Mouse (Mus musculus) layer of hippocampus, adult 6 months (tissue): ENCODE data around the gene Cuedc2. TPM values are rescaled to one million over a fixed set of nuclear protein-coding genes. Genes with fewer than 3 reads are reported as not detected.

Experiments used
- long read RNA-seq, 2 experiments: library from polyadenylated mRNA; unstranded; transcript quantifications; one replicate each; pipeline ENCODE4 v2.0.0; 2019 to 2020
- microRNA-seq: library from miRNA; unstranded; fragments of <30 nt; microRNA quantifications from one replicate; pipeline ENCODE4 v1.2.0, GENCODE M21; 2020
- polyA plus RNA-seq: library from polyadenylated mRNA; unstranded; fragments of <200 nt; fragmentation: Nextera tagmentation; gene quantifications from 2 replicates; pipeline ENCODE4 v1.2.3, GENCODE M21; 2021

The Cuedc2 gene
- 320 and 344 TPM in 2 replicates for polyA plus RNA-seq
- long read RNA-seq, experiment 1, transcript Cuedc2-211 (9 exons, 999 nt), result minor isoform, 43 of 316 reads
- long read RNA-seq, experiment 1, transcript Cuedc2-203 (9 exons, 1,790 nt), result minor isoform, 34 of 316 reads
- long read RNA-seq, experiment 1, transcript Cuedc2-201 (9 exons, 1,833 nt), result major isoform, 78 of 316 reads
- long read RNA-seq, experiment 1, partial matches to known transcripts, result 23 of 316 reads
- long read RNA-seq, experiment 1, other reads (novel, unspliced or antisense), result 136 of 316 reads
- long read RNA-seq, experiment 2, transcript Cuedc2-201 (9 exons, 1,833 nt), result major isoform, 103 of 398 reads
- long read RNA-seq, experiment 2, transcript Cuedc2-202 (10 exons, 1,941 nt), result minor isoform, 5 of 398 reads
- long read RNA-seq, experiment 2, transcript Cuedc2-211 (9 exons, 999 nt), result minor isoform, 35 of 398 reads
- long read RNA-seq, experiment 2, transcript Cuedc2-203 (9 exons, 1,790 nt), result minor isoform, 51 of 398 reads
- long read RNA-seq, experiment 2, partial matches to known transcripts, result 47 of 398 reads
- long read RNA-seq, experiment 2, other reads (novel, unspliced or antisense), result 149 of 398 reads

GRCm38 (mm10) chr19:46338331-46338936 lies at the start of gene Cuedc2:
Gene Cuedc2 (minus strand): TSS chr19:46338702.

GRCm38 (mm10) chr19:46350168-46350932 lies 11.8 kb upstream of the Cuedc2 start, which contains the start of gene 2310034G01Rik:
Gene 2310034G01Rik (minus strand): TSS chr19:46350302.

GRCm38 (mm10) chr19:46328081-46329030 lies 10.1 kb downstream of the Cuedc2 start, which contains the start of gene Fbxl15:
Gene Fbxl15 (plus strand): TSS chr19:46328184.

GRCm38 (mm10) chr19:46326756-46327305 lies 11.7 kb downstream of the Cuedc2 start, which contains the start of gene Psd:
Gene Psd (minus strand): TSS chr19:46327156.

DNA sequence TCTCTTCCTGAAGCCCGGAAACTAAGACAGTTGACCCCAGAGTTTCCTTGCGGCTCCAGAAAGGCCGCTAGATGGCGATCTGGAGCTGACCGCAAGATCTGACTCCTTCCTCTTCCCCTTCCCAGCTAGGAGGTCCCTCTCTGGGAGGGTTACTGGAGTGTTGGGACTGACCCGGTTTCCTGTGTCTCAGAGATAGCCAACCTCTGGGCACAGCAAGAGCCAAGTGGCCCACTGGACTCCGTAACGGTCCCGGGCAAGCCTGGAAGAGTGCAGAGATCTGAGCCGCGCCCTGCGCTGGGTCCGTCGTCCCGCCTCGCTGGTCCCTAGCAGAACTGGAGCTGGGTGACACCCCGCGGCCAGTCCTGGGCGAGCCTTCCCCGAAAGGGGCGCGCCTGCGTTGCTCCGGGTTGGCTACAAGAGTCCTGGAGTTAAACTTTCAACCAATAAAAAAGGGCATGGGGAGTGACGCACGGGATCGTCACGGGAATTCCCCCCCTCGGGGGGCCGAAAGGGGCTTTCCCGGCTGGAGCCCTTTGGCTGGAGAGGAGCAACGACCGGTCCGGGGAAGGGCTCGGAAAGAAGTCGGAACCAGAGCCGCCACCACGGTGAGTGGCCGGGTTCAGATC lies 34.2 kb downstream of the Cuedc2 start, which contains the start of gene Nfkb2:
Gene Nfkb2 (plus strand): TSS at position 105 of the 626 bp plus-strand sequence.

Small RNA genes within 50 kb of the gene (microRNA-seq; reads per million reads assigned to microRNA genes)
- 6.2 reads per million, percentile 23 among the genes with 10 or more reads in this experiment for gene Mir146b

Other genes starting within 250 kb of the Cuedc2 start
- not detected in 2 replicates for gene Elovl3, start 206.8 kb downstream of the Cuedc2 start, polyA plus RNA-seq
- not detected in 2 replicates for gene Pitx3, start 190.4 kb downstream of the Cuedc2 start, polyA plus RNA-seq
- 36.0 and 39.2 TPM in 2 replicates for gene Gbf1, start 186.2 kb downstream of the Cuedc2 start, polyA plus RNA-seq
- gene Nfkb2, start 34.4 kb downstream of the Cuedc2 start, polyA plus RNA-seq, result 1.6 and 2.2 TPM in 2 replicates
- 108 and 113 TPM in 2 replicates for gene Psd, start 11.5 kb downstream of the Cuedc2 start, polyA plus RNA-seq
- gene Fbxl15, start 10.5 kb downstream of the Cuedc2 start, polyA plus RNA-seq, result 58.6 and 58.7 TPM in 2 replicates
- 24.3 and 25.9 TPM in 2 replicates for gene Mfsd13a, start 2.4 kb upstream of the Cuedc2 start, polyA plus RNA-seq
- 1.5 and 3.3 TPM in 2 replicates for gene 2310034G01Rik, start 11.6 kb upstream of the Cuedc2 start, polyA plus RNA-seq
- 69.6 and 72.0 TPM in 2 replicates for gene Actr1a, start 57.0 kb upstream of the Cuedc2 start, polyA plus RNA-seq
- 9.2 and 11.1 TPM in 2 replicates for gene Sufu, start 58.2 kb upstream of the Cuedc2 start, polyA plus RNA-seq
- gene Trim8, start 163.0 kb upstream of the Cuedc2 start, polyA plus RNA-seq, result 10.4 and 12.3 TPM in 2 replicates
- gene Arl3, start 234.5 kb upstream of the Cuedc2 start, polyA plus RNA-seq, result 258 and 293 TPM in 2 replicates
- gene Sfxn2, start 234.7 kb upstream of the Cuedc2 start, polyA plus RNA-seq, result 0.88 and 1.0 TPM in 2 replicates